Mouse (Mus musculus): Measurements from ENCODE around the gene 4931428L18Rik. TPM values are rescaled to one million over a fixed set of nuclear protein-coding genes. Genes with fewer than 3 reads are reported as not detected.
"Not testable (repeated sequence)": the region's sequence is repeated elsewhere in the genome, so short reads cannot be mapped to it uniquely, and the experiment has no call there.

Gene 4931428L18Rik
- total RNA-seq, 4 experiments from 2014 or later = not detected

DNA sequence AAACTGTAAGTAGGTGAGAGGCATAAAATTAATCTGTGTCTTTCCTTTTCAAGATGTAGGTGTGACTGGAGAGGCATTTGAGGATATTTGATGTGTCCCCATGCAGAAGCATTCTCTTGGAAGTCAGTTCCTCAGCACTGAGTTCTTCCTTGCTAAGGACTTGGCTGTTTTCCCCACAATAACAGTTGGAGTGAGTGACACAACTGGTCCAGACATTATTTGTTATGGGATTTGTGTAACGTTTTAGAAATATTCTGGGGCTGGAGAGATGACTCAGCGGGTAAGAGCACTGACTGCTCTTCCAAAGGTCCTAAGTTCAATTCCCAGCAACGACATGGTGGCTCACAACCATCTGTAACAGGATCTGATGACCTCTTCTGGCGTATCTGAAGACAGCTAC is 162.7 kb downstream of the 4931428L18Rik start:
- DNase-seq (ENCODE audit: low spot score) = no peak

DNA sequence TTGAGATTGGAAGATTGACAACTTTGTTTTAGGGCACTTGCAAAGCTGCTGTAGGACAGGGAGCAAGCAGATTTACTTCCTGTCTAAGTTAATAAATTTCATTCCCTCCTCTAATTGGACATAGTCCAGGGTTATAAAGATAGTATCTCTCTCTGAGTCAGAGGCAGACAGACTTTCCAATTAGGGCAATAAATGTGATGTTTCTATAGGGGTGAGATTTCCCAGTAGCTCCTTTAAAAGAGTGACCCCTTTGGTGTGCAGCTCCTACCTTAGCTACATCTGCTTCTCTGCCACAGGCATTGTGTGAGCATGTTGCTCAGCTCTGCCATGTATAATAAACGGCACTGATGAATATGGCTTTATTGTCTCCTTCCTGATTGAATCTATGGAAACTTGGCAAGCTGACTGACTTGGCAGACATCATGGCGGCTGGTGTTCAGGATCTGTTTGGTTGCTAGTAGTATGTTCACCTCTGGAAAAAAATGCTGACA is 163.6 kb downstream of the 4931428L18Rik start:
- no peak for DNase-seq (ENCODE audit: low spot score)

DNA sequence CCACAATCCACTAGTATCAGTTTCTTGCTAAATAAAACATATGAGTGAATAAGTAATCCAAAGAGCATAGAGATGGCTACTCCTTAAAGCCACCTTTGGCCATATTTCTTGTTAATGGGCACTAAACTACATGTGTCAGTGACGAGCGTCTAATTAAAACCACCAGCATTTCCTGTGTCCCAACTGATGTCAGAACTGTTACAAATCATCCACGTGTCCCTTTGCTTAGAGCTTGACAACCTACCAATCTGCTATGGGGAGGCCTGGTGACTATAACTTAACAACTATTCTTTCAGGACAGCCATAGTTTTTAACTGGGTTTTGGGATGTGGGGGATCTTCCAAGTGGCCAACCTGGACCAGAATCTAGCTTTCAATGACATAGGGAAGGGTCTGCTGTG is 164.3 kb downstream of the 4931428L18Rik start:
- no peak for DNase-seq (ENCODE audit: low spot score)

DNA sequence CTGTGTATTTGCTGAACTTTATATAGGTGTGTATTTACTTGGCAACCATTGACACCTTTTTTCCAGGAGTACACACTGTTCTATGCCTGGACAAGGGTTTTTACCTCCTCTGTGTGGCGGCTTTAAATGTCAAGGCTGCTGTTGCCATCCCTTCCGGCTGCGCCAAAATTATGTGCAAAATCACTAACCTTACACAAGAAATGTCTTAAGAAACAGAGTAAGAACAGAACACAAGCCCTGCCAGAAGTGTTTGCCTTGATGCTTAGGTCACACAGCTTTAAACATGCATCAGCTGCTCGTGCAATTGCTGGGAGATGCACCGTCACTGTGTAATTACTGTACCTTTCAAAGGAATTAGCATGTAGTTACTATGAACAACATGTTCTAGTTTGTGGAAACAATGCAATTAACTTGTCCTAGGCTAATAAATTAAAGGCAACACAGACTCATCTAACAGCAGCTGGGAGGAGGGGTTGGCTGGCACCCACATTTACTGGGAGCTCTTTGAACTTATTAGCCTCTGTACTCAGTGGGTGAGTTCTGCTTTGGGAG is 171.0 kb downstream of the 4931428L18Rik start:
- no peak for DNase-seq (ENCODE audit: low spot score)

DNA sequence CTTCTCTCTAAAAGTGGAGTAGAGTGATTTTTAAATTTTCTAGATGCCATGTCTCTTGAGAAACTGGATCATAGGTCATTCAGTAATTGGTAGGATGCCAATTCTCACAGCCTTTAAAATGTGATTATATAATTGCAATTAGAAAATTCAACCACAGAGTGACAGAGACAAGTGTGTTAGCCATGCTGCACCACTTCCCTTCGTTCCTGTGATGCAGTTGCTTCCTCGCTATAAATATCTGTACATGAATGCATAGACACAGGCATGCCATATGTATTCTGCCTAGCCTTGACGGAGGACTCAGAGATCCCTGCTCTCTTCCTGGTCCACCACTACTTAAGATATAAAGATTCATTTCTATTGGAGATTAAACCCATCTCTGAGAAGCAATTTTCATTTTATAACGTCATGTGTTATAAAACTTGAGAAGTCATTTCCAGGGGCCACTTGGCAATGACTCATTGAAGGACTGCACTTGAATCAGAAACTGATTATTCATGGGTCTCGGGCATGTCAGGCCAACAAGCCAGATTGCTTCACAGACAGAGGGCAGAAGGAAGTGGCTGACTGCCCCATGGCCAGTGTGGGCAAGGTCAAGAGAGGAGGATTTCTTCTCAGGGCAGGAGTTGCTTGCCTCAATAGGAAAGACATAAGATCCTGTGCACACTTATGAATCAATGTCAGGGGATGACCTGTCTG is 172.4 kb downstream of the 4931428L18Rik start:
- no peak for DNase-seq (ENCODE audit: low spot score)

DNA sequence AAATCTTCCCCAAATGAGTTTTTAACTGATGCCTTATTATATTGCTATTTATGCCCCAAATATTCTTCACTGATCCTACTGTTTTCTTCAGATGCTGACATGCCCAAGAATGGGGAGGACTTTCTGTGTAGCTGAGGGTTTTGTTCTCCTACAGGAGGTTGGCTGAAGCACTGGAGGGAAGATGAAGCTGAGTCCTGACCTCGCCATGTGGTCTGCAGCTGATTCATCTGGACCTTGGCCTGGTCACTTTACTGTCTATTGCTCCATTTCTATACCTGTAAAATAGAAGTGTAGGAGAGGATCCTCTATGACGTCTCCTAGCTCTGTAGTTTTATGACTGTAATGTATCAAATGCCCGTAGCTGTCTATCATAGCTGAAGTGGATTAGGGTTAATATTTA is 179.3 kb downstream of the 4931428L18Rik start:
- DNase-seq (ENCODE audit: low spot score) = no peak

DNA sequence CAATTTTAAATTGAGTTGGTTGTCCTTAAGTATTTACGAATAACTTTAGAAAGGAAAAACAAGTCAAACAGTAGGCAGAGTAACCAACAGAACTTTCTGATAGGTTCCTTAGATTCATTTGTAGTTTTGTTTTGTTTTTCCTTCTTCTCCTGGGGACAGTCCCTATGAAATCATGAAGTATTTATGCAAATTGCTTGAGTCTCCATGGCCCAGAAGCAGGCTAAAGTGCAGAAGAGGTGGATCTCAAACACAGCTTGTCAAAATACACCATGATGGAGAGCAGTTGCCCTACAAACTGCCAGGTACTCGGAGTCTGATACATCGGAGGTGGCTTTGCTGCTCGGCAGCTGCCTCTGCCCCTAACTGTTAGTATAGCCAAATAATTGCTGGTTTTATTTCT is 179.7 kb downstream of the 4931428L18Rik start:
- DNase-seq (ENCODE audit: low spot score) = no peak

DNA sequence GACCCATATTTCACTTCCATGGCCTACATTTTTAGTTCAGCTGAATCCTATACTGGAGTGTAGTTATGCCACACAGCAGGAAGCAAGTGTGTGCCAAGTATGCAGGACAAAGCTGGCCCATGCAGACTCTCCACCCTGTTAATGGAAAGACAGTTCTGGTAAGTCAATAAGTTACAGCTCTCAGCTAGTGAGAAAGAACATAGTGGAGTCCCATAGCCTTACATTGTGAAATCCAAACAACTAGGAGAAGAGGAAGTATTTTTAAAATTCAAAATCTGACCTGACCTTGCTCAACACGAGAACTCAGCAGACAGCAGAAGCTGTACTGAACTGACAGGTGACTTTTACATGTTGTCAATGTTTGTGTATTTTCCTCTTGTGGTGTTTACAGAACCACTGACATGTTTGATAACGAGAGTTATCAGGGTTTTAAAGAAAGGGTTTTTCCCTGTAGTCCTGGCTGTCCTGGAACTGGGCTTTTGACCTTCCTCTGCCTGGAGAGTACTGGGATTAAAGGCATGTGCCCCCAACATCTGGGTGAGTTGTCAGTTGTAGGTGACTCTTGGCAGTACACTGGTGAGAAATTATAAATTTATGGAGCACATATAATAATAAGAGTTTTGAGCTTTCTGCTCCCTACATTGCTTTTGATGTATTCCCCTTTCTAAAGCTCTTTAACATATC is 188.5 kb downstream of the 4931428L18Rik start:
- no peak for DNase-seq (ENCODE audit: low spot score)

DNA sequence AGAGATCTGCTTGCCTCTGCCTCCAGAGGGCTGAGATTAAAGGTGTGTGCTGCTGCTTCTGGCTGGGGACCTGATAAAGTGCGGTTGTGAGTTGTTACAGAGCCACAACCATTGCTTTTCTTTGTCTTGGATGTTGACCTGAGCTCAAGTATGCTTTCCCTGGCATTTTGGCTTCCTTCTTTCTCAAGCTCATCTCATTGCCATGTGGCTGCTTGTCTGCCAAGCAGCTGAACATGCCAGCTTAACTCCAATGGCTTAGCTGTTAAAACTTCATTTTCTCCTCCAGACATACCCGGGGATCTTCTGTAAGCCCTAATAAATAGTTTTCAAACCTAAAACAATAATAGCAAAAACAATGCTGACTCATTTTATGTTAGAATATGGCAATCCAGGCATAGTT is 190.1 kb downstream of the 4931428L18Rik start:
- DNase-seq (ENCODE audit: low spot score) = no peak

DNA sequence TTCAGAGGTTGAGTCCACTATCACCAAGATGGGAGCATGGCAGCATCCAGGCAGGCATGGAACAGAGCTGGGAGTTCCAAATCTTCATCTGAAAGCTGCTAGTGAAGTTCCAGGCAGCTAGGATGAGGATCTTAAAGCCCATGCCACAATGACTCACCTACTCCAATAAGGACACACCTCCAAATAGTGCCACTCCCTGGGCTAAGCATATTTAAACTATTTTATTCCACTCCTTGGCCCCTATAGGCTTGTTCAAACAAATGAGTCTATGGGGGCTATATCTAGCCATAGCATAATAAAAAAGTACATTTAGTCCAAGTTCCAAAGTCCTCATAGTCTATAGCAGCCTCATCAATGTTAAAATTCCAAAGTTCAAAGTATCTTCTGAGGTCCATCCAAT is 199.3 kb downstream of the 4931428L18Rik start:
- DNase-seq (ENCODE audit: low spot score) = no peak

DNA sequence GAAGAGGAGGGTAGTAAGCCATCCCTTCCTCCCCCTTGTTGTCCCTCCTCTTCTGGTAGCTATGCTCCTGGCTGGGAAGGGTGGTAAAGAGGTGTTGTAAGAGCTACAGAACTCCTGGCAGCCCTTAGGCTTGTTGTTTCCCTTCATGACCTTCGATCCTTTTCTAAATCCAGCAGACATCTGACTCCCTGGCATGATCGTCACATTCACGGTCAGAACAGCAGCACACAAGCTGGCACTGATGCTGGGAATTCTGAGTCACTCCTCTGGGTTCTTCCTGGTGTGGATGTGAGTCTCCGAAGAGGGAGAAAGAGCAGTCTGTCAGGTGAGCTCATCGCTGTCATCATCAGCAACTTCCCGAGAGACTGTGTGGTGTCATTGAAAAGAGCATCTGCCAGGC is 203.2 kb downstream of the 4931428L18Rik start:
- peak; percentile 79 for DNase-seq (ENCODE audit: low spot score)

DNA sequence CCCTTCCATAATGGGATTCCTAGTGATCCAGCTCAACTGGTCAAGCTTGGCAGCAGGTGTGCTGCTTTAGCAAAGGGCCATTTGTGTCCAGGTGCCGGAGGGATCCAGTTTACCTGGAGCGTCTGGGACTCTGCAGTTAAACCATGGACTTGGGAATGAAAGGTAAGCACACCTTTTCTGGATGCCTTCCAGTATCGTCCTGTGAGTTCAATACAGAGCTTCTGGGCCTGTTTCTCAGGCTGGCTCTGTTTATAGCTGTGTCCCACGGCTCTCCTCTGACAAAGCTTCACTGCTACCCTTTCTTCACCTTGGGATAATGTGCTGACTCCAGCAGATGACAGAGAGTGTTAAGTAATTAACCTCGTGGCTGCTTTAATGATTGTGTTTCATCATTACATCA is 205.1 kb downstream of the 4931428L18Rik start:
- DNase-seq (ENCODE audit: low spot score) = no peak

DNA sequence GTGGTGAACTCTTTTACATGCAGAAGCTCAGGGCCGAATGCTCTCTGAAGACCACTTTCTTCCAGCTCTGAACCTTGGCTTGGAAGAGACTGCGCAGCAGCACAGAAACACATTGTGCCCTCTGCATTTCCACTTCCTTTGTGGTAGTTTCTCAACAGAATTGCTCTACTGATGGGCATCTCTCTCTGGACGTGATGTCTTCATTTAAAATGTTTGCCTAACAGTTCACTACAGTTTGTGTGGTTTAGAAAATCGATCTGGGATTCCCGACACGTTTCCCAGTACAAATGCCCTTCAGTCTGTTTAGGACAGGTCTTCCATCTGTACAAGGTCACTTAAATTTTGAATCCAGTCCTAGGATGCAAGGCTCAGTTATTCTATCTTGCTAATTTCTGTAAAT is 206.4 kb downstream of the 4931428L18Rik start:
- DNase-seq (ENCODE audit: low spot score) = no peak

DNA sequence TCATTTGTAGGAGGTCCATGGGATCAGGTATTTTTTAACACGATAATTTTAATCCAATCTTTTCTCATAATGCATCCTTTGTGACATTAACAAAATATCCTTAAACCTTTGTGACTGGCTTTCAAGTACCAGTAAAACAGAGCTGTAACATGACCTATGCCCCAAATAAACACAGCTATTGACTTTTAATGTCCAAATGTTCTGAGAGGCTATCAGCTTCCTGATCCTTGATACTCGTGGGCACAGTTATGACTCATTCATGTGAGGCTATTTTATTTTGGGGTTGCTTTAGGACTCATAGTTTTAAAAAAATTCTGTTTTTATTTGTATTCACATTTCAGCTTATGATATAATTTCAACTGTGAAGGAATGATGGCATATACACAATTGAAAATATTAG is 207.2 kb downstream of the 4931428L18Rik start:
- DNase-seq (ENCODE audit: low spot score) = no peak

DNA sequence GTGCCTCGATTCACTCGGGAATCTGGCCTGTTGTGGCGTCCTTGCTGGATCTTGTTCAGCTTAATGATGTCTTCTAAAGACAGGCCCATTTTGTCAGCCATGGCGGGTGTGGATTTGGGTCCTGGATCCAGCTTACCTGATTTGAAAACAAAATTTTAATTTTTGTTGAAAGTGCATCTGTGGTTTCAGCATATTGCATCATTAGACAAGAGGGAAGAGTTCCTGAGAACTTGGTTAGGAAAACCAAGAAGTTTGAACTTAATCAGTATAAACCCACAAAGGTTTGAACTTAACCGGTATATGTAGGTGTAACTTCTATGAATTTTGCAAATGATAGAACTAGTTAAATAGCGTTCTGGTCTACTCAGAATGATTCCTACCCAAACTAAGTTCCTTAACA is 244.6 kb downstream of the 4931428L18Rik start, which contains the start of gene AC153137.1:
Gene AC153137.1, minus strand, starts transcription at position 101 of the 400 bp plus-strand sequence.
- not testable (repeated sequence) for DNase-seq (ENCODE audit: low spot score)

DNA sequence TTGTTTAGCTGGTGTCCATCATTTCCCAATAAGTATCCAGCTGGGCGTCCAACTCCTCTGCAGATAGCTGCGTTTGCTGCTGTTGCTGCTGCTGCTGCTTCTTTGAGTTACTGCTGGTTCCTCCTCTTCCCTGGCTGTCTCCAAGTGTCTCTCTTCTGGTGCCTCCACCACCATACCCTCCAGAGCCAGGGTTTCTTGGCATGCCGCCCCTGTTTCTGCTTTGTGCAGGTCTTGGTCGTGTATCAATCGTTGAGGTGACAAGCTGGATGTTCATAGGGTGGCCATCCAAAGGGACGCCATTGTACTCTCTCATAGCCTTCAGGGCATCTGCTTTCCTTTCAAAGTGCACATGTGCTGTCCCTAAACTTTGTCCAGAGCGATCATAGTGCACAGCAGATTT is 245.2 kb downstream of the 4931428L18Rik start:
- not testable (repeated sequence) for DNase-seq (ENCODE audit: low spot score)

DNA sequence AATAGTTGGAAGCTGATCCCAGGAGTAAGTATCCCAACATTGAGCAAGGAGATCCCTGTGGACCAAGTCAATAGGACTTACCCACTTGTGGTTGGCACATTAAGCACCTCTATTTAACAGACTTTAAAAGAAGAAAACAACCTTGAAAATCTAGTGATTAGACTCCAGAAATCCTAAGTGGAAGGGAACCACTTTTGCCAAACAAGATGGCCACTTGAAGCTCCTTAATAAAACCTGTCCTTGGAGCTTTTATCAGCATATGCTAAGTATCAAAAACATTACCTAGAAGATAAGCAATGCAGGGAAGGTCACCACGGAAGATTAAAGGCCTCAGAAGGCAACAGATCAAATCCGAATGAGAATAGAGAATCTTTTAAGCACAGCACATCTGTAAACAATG is 270.7 kb downstream of the 4931428L18Rik start:
- no peak for DNase-seq (ENCODE audit: low spot score)

DNA sequence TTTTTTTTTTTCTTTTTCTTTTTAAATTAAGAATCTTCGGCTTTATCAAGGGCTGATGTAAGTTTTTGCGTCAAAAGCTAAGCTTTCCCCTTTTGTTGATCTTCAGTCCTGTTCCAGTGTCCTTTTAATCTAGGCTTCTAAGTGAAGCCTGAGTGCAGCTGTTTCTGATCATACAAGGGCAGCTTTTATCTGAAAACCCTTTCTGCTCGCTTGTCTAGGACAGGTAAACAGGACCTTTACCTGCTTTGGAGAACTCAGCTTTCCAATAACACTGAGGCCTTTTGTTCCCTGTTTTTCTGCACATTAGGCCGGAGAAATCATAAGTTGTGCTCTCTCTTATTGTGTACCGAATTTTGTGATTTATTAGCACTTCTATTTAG is 272.0 kb downstream of the 4931428L18Rik start:
- no peak for DNase-seq (ENCODE audit: low spot score)

DNA sequence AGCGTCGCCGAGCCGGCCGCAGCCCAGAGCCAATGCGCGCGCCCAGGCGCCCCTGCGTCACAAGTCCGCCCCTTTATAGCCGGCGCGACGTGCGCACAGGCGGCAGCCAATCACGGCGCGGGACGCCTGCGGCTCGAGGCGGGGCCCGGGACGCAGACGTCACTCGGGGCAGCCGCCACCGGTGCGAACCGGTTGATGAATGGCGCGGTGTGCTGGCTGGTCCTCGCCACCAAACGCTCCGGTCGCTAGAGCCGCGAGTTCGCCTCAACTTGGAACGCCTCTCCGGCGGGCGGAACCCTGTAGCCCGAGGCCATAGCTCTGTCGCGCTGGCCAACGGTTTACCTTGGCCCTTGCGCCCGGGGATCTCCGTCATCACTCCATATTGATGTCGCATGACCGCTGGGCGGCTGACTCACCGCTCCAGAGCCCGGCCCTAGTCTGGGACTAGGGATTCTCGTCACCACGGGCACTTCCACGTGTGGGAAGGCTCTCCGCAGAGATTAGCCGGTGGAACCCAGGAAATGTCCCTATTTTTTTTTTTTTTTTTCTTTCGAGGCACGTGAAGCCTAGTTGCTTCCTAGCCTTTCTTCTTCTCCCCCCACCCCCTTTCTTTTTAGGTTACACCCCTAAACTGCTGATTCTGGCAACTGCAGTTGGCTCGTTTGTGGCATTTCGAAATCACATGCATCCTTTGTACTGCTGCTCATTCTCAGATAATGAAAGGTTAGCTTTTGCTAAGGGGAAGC is 272.6 kb downstream of the 4931428L18Rik start:
- DNase-seq (ENCODE audit: low spot score) = peak; percentile 92

DNA sequence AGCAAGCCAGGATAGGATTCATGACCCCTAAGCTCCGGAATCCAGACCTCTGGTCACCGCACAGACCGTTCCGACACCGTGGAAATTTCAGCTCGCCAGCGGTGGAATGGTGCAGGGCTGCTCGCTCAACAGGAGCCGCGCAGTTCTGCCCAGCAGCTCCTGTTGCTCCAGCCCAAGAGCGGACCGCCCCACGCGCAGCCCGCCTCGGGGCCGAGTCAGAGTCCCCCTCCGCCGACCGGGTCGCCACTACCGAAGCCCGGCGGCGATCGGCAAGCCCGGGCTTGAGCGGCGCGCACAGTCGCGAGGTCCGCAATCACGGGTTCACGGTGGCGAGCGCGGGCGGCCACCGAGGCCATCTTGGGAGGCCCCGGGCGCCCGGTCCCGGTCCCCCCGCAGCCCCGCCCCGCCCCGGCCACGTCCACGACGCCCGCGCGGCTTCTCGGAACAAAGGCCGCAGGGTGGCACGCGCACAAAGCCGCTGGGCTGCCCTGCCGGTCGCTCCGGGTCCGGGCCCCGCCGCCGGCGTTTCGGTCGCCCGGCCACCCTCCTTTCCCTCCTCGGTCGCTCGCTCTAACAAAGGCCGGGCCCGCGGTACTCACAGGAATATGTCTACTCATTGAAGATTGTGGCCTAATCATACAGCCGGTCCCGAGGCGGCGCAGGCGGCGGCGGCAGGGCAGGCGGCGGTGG is 273.4 kb downstream of the 4931428L18Rik start:
- peak; percentile 31 for DNase-seq (ENCODE audit: low spot score)

DNA sequence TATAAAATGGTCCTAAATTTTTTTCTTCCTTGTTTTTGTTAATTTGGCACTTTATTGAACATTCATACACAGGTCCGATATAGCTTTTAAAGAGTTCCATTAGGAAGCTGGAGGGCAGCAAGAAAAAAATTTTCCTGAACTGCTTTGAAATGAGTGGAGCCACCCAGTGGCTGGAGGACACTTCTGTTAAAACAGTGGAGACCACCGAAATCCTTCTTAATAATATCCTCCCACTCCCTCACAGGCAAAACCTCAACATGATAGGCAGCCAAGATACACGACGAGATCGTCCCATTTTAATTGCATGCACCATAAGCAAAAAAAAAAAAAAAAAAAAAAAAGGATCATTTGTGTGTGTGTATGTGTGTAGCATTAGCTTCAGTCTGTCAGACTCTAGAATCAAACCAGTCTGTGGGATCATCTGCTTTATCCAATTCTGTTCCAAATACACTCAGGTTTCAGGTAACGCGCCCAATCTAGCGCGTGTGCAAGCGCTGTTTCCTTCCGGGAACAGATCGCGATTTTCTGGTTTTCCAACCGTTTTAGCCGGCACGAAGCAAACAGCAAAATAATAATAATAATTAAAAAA is 274.0 kb downstream of the 4931428L18Rik start:
- DNase-seq (ENCODE audit: low spot score) = no peak
